Mouse (Mus musculus): ENCODE data around the gene Vmn2r12. TPM values are rescaled to one million over a fixed set of nuclear protein-coding genes. Genes with fewer than 3 reads are reported as not detected.
A peak's percentile ranks its signal among the peaks of the same experiment; 100 is the strongest.
"Not testable (repeated sequence)": the region's sequence is repeated elsewhere in the genome, so short reads cannot be mapped to it uniquely, and the experiment has no call there.

Gene Vmn2r12
- not detected for total RNA-seq (2021)
- long read RNA-seq, experiment 1: 0 reads
- long read RNA-seq, experiment 2: 0 reads

DNA sequence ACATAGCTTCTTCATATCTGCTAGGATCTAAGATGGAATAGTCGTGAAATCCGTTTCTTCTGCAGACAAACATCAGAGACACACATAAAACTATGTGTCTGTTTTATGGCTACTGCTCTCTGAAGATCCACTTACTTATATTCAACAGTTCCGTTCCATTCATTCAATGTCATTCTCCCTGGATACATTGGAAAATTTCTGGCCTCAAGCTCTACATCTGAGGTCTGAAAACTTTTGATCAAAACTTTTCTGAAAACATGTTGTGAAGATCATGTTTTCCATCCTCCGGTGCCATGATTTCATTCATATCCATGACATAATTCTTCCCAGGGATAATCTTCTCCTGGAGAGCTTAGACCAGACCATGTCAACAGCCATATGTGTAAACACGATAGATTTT, at the start of gene Vmn2r12:
TSS of gene Vmn2r12 (minus strand) at position 101 of the 400 bp plus-strand sequence.
- DNase-seq: not testable (repeated sequence)

DNA sequence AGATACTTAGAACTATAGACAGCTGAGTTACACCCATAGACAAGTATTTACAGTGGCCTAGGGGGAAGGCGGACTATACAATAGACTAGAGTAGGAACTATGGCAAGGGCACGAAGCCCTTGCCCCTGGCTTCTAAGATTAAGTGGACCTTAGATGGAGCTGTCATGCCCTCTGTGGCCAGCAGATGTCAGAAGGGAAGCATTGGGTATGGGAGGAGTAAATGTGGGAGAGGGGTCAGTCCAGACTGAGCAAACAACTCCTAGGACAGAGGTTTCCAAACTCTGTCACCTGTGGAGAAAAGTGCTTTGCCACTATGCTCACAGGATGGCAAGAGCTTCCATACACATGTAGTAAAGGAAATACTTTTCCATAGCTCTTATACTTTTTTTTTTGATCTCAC, 41.8 kb upstream of the Vmn2r12 start:
- peak; percentile 22 for DNase-seq

DNA sequence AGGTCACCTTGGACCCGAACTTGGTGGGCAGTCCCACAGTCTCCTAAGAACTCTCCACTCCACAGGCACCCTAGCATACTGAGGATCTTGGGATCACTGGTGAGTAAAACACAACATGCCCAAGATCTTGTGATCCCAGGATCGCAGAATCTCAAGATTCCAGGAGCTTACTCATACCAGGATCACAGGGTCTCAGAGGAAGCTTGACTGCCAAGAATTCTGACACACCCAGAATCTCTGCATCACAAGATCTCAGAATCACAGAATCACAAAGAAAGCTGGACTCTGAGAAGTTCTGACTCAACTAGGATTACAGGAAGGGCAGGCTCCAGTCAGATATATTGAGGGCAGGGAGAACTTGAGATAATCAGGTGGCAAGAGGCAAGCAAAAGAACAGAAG, 39.0 kb upstream of the Vmn2r12 start:
- DNase-seq: no peak

DNA sequence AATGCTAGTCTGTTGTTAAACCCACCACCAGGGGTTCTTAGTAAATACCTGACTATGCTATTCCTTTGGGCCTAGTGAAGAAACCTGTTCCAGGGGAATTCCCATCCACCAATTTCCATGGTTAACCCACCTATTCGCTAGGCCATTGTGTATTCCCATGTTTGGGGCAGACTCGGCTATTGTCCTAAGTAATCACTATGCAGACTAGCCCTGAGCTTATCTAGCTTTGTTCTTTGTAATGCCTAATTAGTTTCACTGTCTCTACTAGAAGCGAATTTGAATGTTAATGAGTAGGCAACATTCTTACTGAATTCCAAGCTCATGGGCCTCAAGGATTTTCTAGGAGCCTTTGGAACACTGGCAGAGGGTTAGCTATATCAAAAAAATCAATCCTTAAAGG, 1.3 kb downstream of the Vmn2r12 start:
- DNase-seq: not testable (repeated sequence)

DNA sequence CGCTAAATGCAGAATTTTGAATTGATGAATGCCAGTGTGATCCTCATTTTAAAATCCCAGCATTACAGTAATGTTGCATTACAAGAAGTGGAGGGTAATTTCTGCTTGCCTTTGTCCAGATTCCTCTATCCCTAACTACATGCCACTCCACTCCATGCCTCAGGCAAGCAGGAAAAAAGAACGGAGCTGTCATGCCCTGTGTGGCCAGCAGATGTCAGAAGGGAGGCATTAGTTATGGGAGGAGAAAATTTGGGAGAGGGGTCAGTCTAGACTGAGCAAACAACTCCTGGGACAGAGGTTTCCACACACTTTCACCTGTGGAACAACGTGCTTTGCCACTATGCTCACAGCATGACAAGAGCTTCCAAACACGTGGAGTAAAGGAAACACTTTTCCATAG, 25.7 kb downstream of the Vmn2r12 start:
- DNase-seq: peak; percentile 20

DNA sequence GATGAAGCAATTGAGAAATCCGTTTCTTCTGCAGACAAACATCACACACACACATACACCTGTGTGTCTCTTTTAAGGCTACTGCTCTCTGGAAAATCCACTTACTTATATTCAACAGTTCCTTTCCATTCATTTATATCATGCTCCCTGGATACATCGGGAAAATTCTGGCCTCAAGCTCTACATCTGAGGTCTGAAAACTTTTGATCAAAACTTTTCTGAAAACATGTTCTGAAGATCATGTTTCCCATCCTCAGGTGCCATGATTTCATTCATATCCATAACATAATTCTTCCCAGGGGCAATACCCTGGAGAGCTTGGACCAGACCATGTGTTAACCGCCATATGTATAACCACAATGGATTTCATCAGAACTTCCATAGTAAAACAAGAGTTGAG, 38.3 kb downstream of the Vmn2r12 start, which contains the start of gene Vmn2r11:
TSS of gene Vmn2r11 (minus strand) at position 101 of the 400 bp plus-strand sequence.
- DNase-seq: not testable (repeated sequence)

DNA sequence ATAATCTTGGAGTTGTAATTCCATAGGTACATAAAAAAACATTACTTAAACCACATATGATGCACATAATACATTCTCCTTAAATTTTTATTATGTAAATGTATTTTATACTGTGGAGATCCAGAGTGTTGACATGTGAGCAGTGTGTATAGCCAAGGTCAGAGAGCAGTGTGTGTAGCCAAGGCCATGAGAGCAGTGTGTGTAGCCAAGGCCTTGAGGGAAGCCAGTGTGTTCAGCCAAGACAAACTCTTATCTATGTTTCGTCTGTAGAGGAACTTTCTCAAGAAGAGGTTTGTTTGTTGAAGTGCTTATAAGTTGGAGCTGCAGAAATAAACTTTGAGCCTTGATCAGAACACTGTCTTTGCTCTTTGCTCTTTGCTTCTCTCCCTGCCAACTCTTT, 42.5 kb downstream of the Vmn2r12 start:
- peak; percentile 22 for DNase-seq

Other genes starting within 250 kb of the Vmn2r12 start
- gene Vmn2r9, start 245.3 kb downstream of the Vmn2r12 start, total RNA-seq (2021): not detected
- gene Vmn2r10, start 91.4 kb downstream of the Vmn2r12 start, total RNA-seq (2021): not detected
- gene Vmn2r11, start 38.4 kb downstream of the Vmn2r12 start, total RNA-seq (2021): not detected
- under 1 TPM; 0.09 to 0.12 TPM for gene Vmn2r13, start 94.2 kb upstream of the Vmn2r12 start, total RNA-seq (2021)
- gene Vmn2r14, start 126.8 kb upstream of the Vmn2r12 start, total RNA-seq (2021): not detected
- not detected for gene Vmn2r15, start 199.7 kb upstream of the Vmn2r12 start, total RNA-seq (2021)
- not detected for gene Vmn2r16, start 232.2 kb upstream of the Vmn2r12 start, total RNA-seq (2021)

All from adrenal gland, postnatal 10 days (tissue).